Mouse (Mus musculus) testis, adult 2 months (tissue): ENCODE measurements around the gene Dlg2.

ENCODE experiments used
- CTCF ChIP-seq: fragments of 200-500 bp; IDR thresholded peaks from 2 replicates; pipeline ENCODE4 v1.5.1; 2012; ENCODE audit warnings: low read depth, mild to moderate bottlenecking, inconsistent platforms, low read length, moderate library complexity; ENCODE audit not compliant: control insufficient read depth, insufficient read depth, insufficient replicate concordance
- POLR2A ChIP-seq: fragments of 200-500 bp; IDR thresholded peaks from 2 replicates; pipeline ENCODE4 v1.6.1; 2012; ENCODE audit warnings: low read depth, mild to moderate bottlenecking, inconsistent platforms, low read length, moderate library complexity; ENCODE audit not compliant: control insufficient read depth

- TF ChIP-seq POLR2A (no peak), CTCF (no peak)
Observed at GRCm38 (mm10) chr7:91583566-91583965, 1107.1 kb downstream of the Dlg2 start.
